Mouse (Mus musculus): ENCODE results near the gene Rpp30.

Gene Rpp30

DNA sequence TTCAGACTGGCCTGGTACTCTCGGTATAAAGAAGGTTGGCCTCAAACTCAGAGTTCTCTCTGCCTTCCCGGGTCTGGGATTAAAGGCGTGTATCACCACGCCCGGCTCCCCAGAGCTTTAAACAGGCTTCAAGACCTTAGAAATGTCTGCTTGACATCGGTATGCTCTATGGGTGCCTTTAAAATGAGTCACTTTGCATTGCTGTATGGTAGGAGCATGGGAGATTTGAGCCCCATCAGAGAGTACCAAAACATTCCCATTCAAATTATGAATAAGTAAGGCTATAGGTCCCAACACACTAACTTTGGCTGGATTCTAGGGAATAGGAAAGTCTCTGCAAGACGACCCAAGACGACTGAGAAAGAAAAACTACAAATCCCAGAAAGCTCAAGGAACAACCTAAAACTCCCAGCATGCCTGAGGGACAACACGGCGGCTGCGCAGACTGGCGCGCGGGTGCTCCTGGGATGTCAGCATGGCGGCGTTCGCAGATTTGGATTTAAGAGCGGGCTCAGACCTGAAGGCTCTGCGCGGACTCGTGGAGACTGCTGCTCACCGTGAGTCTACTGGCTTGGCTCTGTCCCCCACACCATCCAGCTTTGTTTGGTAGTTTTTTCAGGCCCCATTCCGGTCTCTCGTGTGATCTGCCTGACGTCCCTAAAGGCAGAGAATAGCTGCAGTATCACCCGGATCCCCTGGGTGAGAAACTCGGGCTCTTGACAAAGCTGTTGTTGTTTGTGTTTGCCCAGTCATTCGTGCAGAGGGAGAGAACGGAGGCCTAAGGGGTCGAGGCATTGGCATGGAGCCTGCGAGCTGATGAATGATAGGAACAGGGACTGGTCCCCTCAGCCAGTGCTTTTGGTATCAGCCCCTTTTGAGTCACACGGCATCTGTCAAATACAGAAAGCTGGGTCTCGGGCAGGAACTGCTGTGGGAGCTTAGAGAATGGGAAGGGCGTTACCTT is at the start of gene Rpp30:
Rpp30 (plus strand) TSS at position 455 of the 964 bp plus-strand sequence.
- 2% methylated on average over 34 of the region's 34 CpGs for WGBS

DNA sequence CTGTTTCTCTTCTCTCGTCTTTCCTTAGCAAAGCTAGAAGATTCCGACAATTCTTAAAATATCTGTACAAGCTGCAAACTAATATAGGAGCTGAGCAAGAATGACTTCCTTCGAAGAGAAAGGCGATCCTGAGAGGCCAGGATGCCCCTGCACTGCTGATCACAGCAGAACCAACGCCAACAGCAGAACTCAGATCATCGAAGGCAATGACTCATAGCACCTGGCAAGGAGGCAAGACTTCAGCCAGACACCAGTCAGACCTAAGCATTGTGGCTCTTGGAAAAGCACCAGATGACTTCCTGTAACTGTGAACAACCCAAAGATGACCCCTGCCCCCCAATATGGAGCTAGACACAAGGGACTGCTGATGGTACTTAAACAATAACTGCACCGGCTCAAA is 37.5 kb upstream of the Rpp30 start:
- WGBS: 61% methylated on average over 7 of the region's 7 CpGs

DNA sequence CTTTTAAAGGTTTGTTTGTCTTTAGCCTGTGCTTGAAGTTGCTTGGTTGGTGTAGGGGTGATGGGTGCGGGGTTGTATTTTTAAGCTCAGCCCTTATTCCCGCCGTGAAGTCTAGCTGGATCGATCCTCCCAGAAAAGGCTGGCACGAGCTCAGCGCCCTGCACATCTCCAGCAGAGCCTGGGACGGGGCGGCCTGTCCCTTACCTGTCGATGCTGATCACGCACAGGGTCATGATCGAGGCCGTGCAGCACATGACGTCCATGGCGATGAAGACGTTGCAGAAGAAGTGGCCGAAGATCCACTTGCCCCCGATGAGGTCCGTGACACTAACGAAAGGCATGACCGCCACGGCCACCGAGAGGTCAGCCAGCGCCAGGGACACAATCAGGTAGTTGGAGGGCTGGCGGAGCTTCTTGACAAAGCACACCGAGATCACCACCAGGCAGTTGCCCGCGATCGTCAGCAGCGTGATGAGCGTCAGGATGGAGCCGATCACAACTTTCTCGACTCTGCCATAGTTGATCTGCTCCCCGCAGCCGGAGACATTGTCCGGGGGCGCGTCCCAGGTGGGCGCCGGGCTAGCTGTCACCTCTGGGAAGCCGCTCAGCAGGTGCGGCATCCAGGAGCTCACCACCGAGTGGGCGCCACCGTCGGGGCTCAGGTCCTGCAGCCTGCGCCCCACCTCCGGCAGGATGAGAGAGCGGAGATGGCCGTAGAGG is 26.9 kb upstream of the Rpp30 start:
- 10% methylated on average over 49 of the region's 49 CpGs for WGBS

DNA sequence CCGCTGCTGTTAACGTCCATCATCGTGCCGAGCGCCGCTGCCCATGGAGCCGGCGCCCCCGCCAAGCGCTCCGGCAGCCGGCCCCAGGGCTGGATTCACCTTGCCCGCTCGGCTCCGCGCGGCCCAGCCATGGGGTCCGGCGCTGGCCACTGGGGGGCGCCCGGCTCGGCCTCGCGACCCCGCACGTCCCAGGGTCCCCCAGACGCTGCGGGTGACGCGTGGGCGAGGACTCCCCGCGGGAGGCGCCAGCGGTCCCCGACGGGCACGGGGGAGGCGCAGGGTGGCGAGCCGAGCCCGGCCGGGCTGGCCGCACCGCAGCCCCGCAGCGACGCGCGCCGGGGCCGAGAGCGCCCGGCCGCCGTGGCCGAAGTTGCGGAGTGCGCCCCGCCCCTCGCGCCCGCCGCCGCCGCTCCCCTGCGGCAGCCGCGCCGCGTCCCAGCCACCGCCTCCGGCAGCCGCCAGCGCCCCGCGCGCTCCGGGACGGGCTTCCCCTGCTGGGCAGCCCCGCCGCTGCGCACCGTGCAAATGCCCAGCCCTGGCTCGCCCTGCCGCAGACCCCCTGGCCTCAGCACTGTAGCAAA is 26.2 kb upstream of the Rpp30 start, which contains the start of gene Htr7:
Htr7 (minus strand) TSS at position 277 of the 581 bp plus-strand sequence.
- WGBS: 2% methylated on average over 64 of the region's 86 CpGs

DNA sequence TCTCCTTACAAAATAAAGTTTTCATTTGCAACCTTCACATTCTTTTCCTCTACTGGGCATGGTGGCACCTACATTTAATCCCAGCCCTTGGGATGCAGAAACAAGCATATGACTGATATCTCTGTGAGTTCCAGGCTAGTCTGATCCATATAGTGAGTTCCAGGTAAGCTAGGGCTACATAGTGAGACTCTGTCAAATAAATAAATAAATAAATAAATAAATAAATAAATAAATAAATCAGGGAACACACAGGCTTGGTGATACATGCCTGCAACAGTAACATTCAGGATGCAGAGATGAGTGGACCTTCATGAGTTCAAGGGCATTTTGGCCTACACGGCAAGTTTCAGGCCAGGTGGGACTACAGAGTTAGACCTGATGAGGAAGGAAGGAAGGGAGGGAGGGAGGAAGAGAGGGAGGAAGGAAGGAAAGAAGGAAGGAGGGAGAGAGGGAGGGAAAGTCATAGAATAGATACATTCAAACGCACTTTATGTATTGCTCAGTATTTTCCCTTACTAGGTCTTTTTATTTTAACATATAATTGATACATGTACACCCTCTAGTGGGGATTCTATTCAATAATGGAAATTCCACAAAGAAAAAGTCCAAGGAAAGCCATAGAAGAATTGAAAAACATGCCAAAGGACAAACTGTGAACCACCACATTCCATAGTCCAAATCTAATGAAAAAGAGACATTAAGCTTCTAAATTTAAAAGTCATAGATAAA is 20.6 kb upstream of the Rpp30 start:
- WGBS: 54% methylated on average over 2 of the region's 2 CpGs

DNA sequence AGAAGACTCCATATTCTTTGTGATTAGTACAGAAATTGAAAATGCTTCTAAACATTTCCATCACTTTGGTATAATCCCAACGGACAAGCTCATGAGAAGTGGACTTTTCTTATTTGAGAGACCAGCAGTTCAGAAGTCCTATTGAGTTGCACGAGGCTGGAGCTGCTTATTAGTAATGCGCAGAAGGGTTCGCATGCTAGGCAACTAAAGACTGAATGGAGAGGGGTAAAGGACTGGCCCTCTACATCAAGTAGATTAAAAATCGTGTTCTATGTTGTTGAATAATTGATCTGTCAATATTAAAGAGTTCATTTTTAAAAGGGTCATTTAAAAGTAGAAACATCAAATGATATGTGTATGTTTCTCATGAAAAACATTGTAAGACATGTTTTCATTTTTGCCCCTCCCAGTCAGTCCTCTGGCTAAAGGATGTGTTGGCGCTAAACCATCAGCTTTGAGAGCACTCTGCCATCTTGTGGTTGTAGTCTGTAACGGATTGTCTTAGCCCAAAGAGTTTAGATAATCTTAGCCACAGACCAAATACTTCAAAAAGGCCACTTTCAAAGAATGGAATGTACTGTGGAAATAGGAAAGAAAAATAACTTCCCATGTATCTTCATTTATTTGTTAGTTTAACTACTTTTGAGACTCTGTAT is 782 bp upstream of the Rpp30 start:
- 41% methylated on average over 7 of the region's 7 CpGs for WGBS

DNA sequence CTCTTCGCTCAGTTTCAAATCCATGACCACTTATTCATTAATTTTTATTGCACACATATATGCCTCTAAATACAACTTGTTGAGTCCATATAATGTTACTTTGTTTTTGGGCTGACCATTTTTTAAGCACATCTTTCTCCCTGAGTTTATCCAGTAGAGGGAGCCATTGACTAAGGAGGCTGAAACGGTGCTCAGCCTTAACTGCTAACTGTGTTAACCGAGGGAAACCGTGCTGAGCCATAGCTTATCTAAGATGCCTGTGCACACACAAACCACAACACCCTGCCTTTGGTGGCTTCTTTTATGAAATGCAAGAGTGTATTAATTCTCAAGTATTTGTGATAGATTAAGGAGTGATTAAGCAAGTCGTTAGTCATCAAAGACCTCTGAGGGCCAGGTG is 7.3 kb downstream of the Rpp30 start:
- 36% methylated on average over 5 of the region's 5 CpGs for WGBS

DNA sequence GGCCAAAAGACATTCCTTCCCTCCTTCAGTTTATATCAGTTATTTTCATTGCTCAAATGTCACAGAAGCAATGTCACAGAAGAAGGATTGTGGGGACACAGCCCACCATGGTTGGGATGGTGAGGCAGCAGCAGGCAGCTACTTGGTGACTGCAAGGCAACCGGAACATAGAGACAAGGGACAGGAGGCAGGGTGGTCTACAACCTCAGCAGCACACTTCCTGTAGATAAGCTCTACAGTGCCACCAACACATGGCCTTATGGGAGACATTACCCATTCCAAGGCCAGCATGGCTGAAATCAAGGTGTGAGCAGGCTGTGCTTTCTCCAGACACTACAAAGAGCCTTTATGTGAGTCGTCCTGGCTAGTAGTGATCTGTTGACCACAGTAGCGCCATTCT is 13.7 kb downstream of the Rpp30 start:
- 84% methylated on average over 3 of the region's 3 CpGs for WGBS

DNA sequence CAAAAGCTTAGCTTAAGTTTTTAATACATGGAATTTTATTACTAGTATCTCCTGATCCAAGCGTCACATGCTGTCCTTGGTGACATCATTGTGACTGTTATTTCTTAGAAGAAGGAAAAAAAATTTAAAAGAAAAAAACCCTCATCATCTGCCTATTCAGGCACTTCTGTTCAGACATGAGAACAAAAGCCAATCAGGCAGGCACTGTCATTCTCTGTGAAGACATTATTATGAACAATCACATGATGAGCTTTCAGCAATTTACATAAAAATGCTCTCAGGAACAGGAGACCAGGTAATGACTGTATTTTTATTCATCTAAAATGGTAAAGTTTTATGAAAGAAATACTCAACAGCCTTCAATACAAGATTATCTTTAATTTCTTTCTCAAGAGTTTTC is 14.7 kb downstream of the Rpp30 start:
- 78% methylated on average over 1 of the region's 1 CpGs for WGBS

DNA sequence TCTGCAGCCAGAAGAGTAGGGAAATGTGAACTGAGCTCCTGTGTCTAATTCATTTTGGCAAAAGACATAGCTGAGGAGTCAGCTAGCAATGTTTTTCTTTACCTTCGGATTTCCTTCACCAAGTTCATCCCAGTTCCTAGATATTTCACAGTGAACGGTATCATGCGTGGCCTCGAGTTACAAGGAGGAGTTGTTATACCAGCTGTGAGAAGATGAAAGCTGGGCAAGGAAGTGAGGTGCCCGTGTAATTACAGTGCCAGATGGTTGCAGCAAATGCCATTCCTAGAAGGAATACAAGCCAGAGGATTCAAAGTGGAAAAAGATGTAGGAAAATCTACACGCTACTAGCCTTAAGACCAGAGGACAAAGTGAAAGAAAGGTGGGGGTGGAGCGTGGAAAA is 15.4 kb downstream of the Rpp30 start:
- 58% methylated on average over 7 of the region's 7 CpGs for WGBS

DNA sequence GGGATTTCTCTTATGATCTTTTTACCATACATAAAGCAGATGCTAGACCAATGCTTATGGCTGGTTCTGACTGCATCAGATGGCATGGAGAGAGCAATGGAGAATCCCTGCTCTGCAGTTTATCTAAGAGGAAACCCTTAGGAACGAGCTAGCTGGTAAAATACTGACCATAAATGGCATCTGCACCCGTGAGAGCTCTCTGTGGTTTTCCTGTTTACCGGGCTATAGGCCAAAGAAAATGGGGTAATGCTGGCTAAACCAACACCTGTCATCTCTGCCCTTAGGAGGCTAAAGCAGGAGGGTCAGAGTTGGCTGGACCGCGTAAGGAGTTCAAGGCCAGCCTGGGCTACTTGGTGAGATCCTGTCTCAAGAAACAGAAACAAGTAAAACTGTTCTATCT is 20.4 kb downstream of the Rpp30 start:
- WGBS: 79% methylated on average over 5 of the region's 5 CpGs

DNA sequence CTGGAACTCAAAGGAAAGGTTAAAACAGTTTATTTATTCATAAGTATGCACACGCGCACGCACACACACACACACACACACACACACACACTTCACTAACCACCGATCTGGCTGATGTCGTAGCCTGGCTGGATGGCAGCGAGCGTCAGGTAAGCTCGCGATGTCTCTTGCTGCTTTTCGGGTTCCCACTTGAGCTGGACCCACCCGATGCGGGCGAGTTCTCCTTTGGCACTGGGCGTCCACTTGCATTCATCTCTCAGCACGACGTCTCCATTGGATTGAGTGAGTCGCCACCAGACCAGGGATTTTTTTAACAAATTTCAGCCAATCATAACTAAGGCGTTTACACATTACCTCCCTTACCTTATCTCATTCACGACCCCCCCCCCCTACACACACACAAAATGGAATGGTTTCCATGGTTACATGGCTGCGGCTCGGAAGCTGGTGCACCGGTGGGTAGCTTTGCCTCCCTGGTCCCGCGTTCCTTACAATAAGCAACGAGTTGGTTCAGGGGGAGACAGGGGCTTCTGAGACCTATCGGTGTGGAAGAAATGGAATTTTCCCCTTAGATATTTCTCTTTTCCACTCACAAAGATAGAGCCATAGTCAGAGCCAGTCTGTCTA is 25.9 kb downstream of the Rpp30 start:
- 70% methylated on average over 26 of the region's 26 CpGs for WGBS

DNA sequence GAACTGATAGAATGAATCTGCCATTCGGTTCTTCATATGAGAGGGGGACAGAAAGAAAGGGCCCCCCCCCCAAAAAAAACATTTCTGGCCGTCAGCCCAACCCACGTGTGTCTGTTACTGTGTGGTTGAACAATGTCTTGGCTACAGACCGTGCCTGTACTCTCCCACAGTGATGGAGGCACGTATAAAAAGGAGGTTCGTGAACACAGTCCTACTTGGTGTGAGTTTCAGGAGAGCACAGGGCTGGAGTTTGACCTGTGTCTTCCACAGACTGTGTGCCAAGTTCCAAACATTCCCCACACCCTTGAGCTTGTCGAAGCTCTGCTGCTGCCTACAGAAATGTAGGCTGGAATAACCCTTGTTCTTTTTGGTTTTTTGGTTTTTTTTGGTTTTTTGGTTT is 26.9 kb downstream of the Rpp30 start:
- WGBS: 44% methylated on average over 7 of the region's 7 CpGs

DNA sequence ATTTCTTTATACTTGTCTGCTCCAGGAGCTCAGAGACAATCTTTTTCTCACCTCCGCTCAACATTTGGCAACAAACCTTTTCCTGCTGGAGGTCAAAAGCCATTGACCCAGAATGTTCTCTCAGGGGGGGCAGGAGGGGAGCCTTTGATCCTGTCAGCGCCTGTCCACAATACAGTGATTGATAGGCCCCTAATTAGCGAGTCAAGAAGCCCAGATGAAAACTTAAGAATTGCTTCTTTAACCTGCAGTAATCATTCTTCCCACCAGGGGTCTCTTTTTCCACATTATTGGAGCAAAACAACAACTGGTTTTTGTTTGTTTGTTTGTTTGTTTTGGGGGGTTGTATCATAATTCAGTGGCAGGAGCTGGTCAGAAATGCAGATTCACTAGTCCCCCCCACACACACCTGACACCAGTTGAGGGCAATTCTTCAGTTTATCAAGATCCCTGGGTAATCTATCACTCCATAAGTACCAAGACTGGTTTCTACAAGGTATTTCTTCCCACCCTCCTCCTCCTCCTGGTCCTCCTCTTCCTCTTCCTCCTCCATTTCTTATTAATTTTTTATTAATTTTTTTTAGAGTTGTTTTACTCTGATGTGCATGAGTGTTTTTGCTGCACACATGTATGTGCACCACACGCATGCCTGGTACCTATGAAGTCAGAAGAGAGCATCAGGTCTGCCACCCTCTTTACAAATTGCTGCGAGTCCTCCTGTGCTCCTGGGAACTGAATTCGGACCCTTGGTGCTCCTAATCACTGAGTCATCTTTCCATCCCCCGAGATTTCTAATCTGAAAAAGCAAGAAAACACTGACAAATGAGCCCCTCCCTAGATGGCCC is 27.8 kb downstream of the Rpp30 start:
- 19% methylated on average over 7 of the region's 7 CpGs for WGBS

DNA sequence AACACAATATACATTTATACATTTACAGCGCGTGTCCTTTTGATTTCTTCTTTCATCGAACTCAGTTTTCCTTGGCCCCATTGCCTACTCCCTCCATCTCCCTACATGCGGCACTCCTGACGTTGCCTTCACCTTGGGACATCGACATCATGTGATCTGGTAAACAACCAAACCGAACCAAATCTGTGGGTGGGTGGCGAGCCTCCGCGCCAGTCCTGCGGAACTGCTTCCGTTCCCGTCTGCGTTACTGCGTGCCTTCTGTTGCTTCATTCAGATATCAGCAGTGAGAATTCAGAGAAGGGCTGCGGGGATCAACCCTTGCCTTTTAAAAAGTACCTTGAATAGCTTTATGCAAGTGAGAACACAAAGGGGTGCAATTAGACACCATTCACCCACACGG is 28.5 kb downstream of the Rpp30 start:
- WGBS: 24% methylated on average over 17 of the region's 17 CpGs

DNA sequence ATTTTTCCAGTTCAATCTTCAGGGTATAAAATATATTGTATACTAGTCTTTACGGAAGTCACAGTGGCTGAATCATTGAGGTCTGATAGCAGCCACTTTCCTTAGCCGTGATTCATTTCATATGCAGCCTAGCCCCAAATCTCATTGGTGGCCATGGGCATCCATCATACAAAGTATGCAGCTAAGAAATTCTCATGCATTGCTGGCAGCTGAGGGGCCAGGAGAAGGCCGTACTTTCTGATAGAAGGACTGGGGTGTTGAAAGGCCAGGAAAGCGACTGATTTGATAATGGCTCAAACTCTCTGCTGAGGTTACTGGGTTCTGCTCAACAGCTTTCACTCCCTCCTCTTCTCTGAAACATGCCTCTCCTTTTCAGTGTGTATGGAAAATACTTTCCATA is 32.7 kb downstream of the Rpp30 start:
- 94% methylated on average over 4 of the region's 4 CpGs for WGBS

DNA sequence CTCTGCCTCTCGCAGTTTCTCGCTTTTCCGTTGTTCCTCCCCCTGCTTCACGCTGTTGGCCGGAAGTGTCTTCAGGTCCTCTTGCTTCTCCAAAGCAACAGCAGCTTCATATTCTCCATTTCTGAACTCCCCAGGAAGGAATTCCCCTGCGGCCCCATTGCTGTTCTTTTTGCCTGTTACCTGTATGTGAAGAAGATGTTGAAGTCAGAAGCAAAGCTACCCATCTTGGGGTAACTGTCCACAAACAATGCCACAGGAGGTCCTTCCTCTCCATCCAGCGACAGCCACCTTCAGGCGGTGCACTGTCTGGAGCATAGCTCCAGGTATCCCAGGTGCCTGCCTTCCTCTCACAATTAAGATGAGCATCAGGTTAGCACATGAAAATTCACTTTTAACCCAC is 35.7 kb downstream of the Rpp30 start:
- 90% methylated on average over 8 of the region's 8 CpGs for WGBS

DNA sequence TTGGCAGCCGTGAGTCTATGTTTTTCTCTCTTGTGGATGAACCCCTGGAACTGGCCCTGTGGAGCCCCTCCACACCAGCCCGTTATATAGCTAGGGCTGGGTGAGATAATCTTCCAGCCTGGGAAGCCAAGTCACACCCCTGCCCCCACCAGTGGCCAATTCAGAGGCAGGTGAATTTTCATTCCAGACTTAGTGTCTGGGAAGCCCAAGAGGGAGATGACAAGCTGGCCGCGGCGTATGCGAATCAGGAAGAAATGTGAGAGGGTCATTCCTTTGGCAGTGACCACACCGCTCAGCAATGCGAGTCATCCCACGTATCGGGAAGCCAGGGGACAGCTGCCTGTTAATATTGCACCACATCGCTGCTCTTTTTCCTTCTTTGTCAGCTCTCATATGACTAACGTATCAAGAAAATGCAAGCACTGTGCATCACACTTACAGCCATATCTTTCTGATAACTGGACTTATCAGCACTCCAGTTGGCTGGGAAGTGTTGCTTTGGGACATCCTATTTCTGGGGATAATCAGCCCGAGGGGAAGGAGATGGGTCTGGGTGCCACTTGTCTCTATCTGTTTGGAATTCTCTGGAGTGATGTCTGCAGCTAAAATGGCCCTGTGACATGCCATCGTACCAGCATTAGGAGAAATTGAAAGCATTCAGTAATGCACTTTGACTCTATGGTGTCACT is 36.4 kb downstream of the Rpp30 start, which contains the start of gene Ankrd1:
Ankrd1 (minus strand) TSS at position 317 of the 689 bp plus-strand sequence.
- 77% methylated on average over 14 of the region's 14 CpGs for WGBS

DNA sequence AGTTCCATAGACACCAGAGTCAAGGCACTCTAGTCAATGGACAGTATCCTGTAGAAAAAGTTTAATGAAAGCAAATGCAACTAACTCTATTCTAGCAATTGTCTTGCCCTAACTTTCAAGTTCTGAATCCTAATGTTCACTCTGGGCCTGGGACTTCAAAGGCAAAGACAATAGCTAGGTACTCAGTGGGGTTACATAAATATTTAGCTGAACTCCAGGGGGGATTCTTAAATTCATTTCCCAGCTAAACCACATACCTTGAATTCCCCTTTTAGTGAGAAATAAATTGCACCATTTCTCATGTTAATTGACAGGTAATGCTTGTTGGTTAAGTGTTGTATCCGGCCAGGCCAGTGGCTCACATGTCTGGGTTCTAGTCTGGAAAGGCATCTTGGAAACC is 40.7 kb downstream of the Rpp30 start:
- 88% methylated on average over 1 of the region's 1 CpGs for WGBS
